In the genomic region with DNA sequence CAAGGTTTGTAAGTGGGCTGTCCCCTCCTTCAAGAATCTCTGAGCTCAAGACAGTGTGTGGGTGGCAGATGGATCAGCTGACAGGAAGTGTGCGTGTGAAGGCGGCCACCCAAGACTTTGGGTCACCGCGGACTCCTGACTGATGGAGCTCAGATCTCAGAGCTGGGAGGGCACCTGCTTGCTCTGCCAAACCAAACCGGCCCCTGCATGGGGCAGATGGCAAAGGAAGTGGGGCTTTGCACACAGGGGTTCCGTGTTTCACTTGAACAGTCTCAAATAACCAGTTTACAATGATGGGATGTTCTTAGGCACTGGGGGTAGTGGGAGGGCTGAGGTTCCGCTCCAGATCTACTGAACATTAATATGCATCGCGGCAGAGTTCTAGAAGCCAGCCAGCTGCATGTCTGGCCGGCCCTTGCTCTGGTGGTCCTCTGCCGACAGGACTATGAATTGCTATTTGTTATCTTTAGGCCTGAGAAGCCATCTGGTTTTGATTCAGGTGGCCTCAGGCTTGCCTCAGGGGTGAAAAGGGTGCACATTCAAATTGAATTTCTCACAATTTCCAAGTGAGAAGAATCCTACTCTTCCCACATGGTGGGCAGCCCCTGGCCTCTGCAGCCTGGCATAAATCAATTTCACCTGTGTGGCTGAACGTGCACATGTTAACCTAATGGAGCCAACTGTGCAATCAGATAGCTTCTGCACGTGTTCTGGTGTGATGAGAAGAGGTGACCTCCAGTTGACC, we compare ENCODE assay signal across 8 mouse cellular contexts.
DNase-seq lines count a peak whose midpoint lies in the region; ATAC-seq and TF ChIP-seq lines count a peak whose summit lies in the region.
"Had no signal": no experiment of that assay in that cellular context is flagged by ENCODE, and none has a peak within 500 bp of the region (broad histone marks: within the 10 kb centered on the region; RNA-seq: fewer than 3 reads in every experiment).

No protein-coding gene starts in this region.

- WGBS in liver, postnatal 0 days (ENCODE audit: insufficient replicate concordance) = 53% methylated on average over 13 of the region's 13 CpGs
- 51% methylated on average over 13 of the region's 13 CpGs for WGBS in liver, embryonic 11.5 days
- 21% methylated on average over 13 of the region's 13 CpGs for WGBS in embryonic facial prominence, embryonic 14.5 days

- TF ChIP-seq EP300 in liver, postnatal 0 days (IDR thresholded peaks at IDR 0.05; ENCODE audit: low read depth) = no peak

- no peaks in the 10 kb centered on the region for H3K9me3 ChIP-seq in liver, postnatal 0 days (ENCODE audit: low read length)
- H3K9me3 ChIP-seq in liver, embryonic 11.5 days (ENCODE audit: control insufficient read depth, low read length) = no peaks in the 10 kb centered on the region
- H3K9me3 ChIP-seq in embryonic facial prominence, embryonic 14.5 days (ENCODE audit: control insufficient read depth, low read length) = no peaks in the 10 kb centered on the region
- H3K9me3 ChIP-seq: liver, embryonic 13.5 days had no signal

- TF ChIP-seq CTCF in liver, postnatal 0 days (IDR thresholded peaks at IDR 0.05; ENCODE audit: low read depth) = no peak

- H3K27me3 ChIP-seq in liver, postnatal 0 days (ENCODE audit: insufficient read depth, low read length) = no peaks in the 10 kb centered on the region
- no peaks in the 10 kb centered on the region for H3K27me3 ChIP-seq in liver, embryonic 11.5 days (replicated peaks; ENCODE audit: control insufficient read depth, insufficient read depth, low read length)
- H3K27me3 ChIP-seq in embryonic facial prominence, embryonic 14.5 days (replicated peaks; ENCODE audit: control insufficient read depth, insufficient read depth, low read length) = no peaks in the 10 kb centered on the region
- H3K27me3 ChIP-seq: liver, embryonic 13.5 days had no signal

- H3K4me1 ChIP-seq in liver, postnatal 0 days (ENCODE audit: insufficient read depth) = no peaks in the 10 kb centered on the region
- no peaks in the 10 kb centered on the region for H3K4me1 ChIP-seq in liver, embryonic 11.5 days (replicated peaks; ENCODE audit: control insufficient read depth, insufficient read depth, low read length)
- peaks cover 35% of the 10 kb centered on the region for H3K4me1 ChIP-seq in embryonic facial prominence, embryonic 14.5 days (ENCODE audit: control insufficient read depth, insufficient read depth, low read length)
- H3K4me1 ChIP-seq: liver, embryonic 13.5 days had no signal

- no peak overlapping the region for H3K9ac ChIP-seq in liver, postnatal 0 days (replicated peaks)
- no peak overlapping the region for H3K9ac ChIP-seq in liver, embryonic 11.5 days (ENCODE audit: low read depth, low read length)
- no peak overlapping the region for H3K9ac ChIP-seq in embryonic facial prominence, embryonic 14.5 days (ENCODE audit: low read depth, low read length)
- H3K9ac ChIP-seq: liver, embryonic 13.5 days had no signal

- no peaks in the 10 kb centered on the region for H3K36me3 ChIP-seq in liver, postnatal 0 days (replicated peaks; ENCODE audit: insufficient read depth, low read length)
- H3K36me3 ChIP-seq in liver, embryonic 11.5 days (ENCODE audit: control insufficient read depth, insufficient read depth, low read length) = no peaks in the 10 kb centered on the region
- no peaks in the 10 kb centered on the region for H3K36me3 ChIP-seq in embryonic facial prominence, embryonic 14.5 days (ENCODE audit: control insufficient read depth, insufficient read depth, low read length)
- H3K36me3 ChIP-seq: liver, embryonic 13.5 days had no signal

- no peak overlapping the region for H3K4me2 ChIP-seq in liver, postnatal 0 days (ENCODE audit: low read depth, low read length)
- no peak overlapping the region for H3K4me2 ChIP-seq in liver, embryonic 11.5 days
- H3K4me2 ChIP-seq in embryonic facial prominence, embryonic 14.5 days (ENCODE audit: low read depth, low read length) = peak overlapping the region; percentile 21; the same call in 1 of the 2 replicates
- H3K4me2 ChIP-seq: liver, embryonic 13.5 days had no signal

- DNase-seq in liver, postnatal 0 days = peak; percentile 42
- no peak for DNase-seq in liver, embryonic 11.5 days (ENCODE audit: low spot score)
- peak; percentile 61 for DNase-seq in embryonic facial prominence, embryonic 14.5 days (ENCODE audit: low spot score)
- no peak for DNase-seq in liver
- DNase-seq in MN1 (ENCODE audit: low spot score) = no peak
- DNase-seq: liver, embryonic 13.5 days had no signal

- peak; percentile 56 for ATAC-seq in liver, postnatal 0 days
- no peak for ATAC-seq in liver, embryonic 11.5 days (replicated peaks; ENCODE audit: low FRiP score)
- ATAC-seq in activated CD4-positive, CD25-positive, alpha-beta regulatory T cell, adult 4 months = peak; percentile 75
- ATAC-seq in embryonic facial prominence, embryonic 14.5 days (ENCODE audit: low read depth) = peak; percentile 62
- ATAC-seq in neutrophil, adult 5-6 weeks (ENCODE audit: extremely low read depth, insufficient number of reproducible peaks, low FRiP score, poor library complexity, severe bottlenecking) = peak; percentile 81

- peak overlapping the region; percentile 34 for H3K27ac ChIP-seq in liver, postnatal 0 days (ENCODE audit: low read depth)
- H3K27ac ChIP-seq in liver, embryonic 11.5 days (ENCODE audit: low read depth, low read length) = no peak overlapping the region
- no peak overlapping the region for H3K27ac ChIP-seq in embryonic facial prominence, embryonic 14.5 days (replicated peaks; ENCODE audit: low read depth, low read length)
- H3K27ac ChIP-seq: liver, embryonic 13.5 days had no signal

- H3K4me3 ChIP-seq in liver, postnatal 0 days (ENCODE audit: low read depth, low read length) = no peak overlapping the region
- no peak overlapping the region for H3K4me3 ChIP-seq in liver, embryonic 11.5 days (ENCODE audit: low read depth, low read length)
- no peak overlapping the region for H3K4me3 ChIP-seq in embryonic facial prominence, embryonic 14.5 days (ENCODE audit: low read depth, low read length)
- H3K4me3 ChIP-seq: liver, embryonic 13.5 days had no signal

Comparison
In these comparisons a context has a peak if more than half of its experiments do, and no peak if none do; other contexts are left out.
1. DNase-seq: peak in liver, postnatal 0 days (single experiment) and embryonic facial prominence, embryonic 14.5 days (single experiment); none in liver, embryonic 11.5 days (single experiment), liver (single experiment) and MN1 (single experiment).